Mouse (Mus musculus) CH12.LX (cell line): ENCODE results near the gene Rasl10a. TPM values are rescaled to one million over a fixed set of nuclear protein-coding genes. Genes with fewer than 3 reads are reported as not detected.

Source experiments
- DNase-seq: peaks from one replicate; pipeline ENCODE4 v3.0.0-alpha.2; 2013; ENCODE audit errors: extremely low read depth
- H3K27ac ChIP-seq: 2 replicates; pipeline ENCODE4 v1.5.1; 2012; ENCODE audit warnings: low read depth, mild to moderate bottlenecking, control low read depth, moderate library complexity; ENCODE audit not compliant: insufficient read depth
- H3K27me3 ChIP-seq: replicated peaks from 2 replicates; pipeline ENCODE3; 2012; ENCODE audit warnings: inconsistent platforms
- H3K36me3 ChIP-seq, 2 experiments: replicated peaks in 1 of 2; 2 replicates each; pipeline versions ENCODE3 to v1.6.1; 2012; ENCODE audit warnings: inconsistent platforms in 1 of 2, low read length in 1 of 2, mild to moderate bottlenecking in 1 of 2, mixed read lengths in 1 of 2, moderate library complexity in 1 of 2; ENCODE audit not compliant: control insufficient read depth in 1 of 2, insufficient read depth in 1 of 2
- H3K4me1 ChIP-seq, 2 experiments: 2 replicates each; pipeline ENCODE4 v1.6.1; 2012; ENCODE audit warnings: inconsistent platforms in 1 of 2, moderate library complexity in 1 of 2; ENCODE audit not compliant: insufficient read depth in 2 of 2, control insufficient read depth in 1 of 2
- H3K4me2 ChIP-seq: 2 replicates; pipeline ENCODE4 v1.6.1; 2012; ENCODE audit warnings: low read depth, mild to moderate bottlenecking, control low read depth; ENCODE audit not compliant: poor library complexity, insufficient read depth, severe bottlenecking
- H3K4me3 ChIP-seq, 3 experiments: fragments of 150-350 bp in 1 of 3; sonication (generic) in 1 of 3; replicated peaks in 1 of 3; 2 replicates each; pipeline versions ENCODE3 to v1.5.1; 2011 to 2012; ENCODE audit warnings: low read depth in 2 of 3, low read length in 2 of 3, mild to moderate bottlenecking in 2 of 3, moderate library complexity in 2 of 3, control low read depth in 1 of 3, improper control_type of control experiment in 1 of 3, inconsistent platforms in 1 of 3, mixed read lengths in 1 of 3; ENCODE audit not compliant: poor library complexity in 1 of 3
- H3K79me2 ChIP-seq: replicated peaks from 2 replicates; pipeline ENCODE4 v1.6.1; 2012; ENCODE audit warnings: mild to moderate bottlenecking, moderate library complexity; ENCODE audit not compliant: control insufficient read depth, poor library complexity, insufficient read depth, severe bottlenecking; ENCODE audit errors: extremely low read depth
- H3K9ac ChIP-seq: 2 replicates; pipeline ENCODE4 v1.6.1; 2012; ENCODE audit warnings: low read depth, mild to moderate bottlenecking, control low read depth, moderate library complexity; ENCODE audit not compliant: insufficient read depth
- H3K9me3 ChIP-seq: replicated peaks from 2 replicates; pipeline ENCODE3; 2012; ENCODE audit warnings: low read length, inconsistent platforms, mixed read lengths
- ELF1 ChIP-seq: IDR thresholded peaks from 2 replicates; pipeline ENCODE4 v1.6.1; 2014; ENCODE audit warnings: low read depth, mild to moderate bottlenecking, inconsistent platforms, low read length, improper control_type of control experiment
- HCFC1 ChIP-seq: IDR thresholded peaks from 2 replicates; pipeline ENCODE4 v1.6.1; 2012; ENCODE audit warnings: low read depth, mild to moderate bottlenecking, inconsistent platforms, low read length, improper control_type of control experiment
- JUN ChIP-seq: IDR thresholded peaks from 2 replicates; pipeline ENCODE4 v1.6.1; 2011; ENCODE audit warnings: low read depth, mild to moderate bottlenecking, low read length, improper control_type of control experiment, moderate library complexity; ENCODE audit not compliant: insufficient read depth
- KAT2A ChIP-seq: IDR thresholded peaks from 2 replicates; pipeline ENCODE4 v1.6.1; 2012; ENCODE audit warnings: low read length, improper control_type of control experiment, inconsistent platforms; ENCODE audit not compliant: insufficient replicate concordance
- MAX ChIP-seq: IDR thresholded peaks from 2 replicates; pipeline ENCODE4 v1.6.1; 2011; ENCODE audit warnings: low read length, improper control_type of control experiment
- MAZ ChIP-seq: IDR thresholded peaks from 2 replicates; pipeline ENCODE4 v1.6.1; 2012; ENCODE audit warnings: low read depth, mild to moderate bottlenecking, inconsistent platforms, low read length, improper control_type of control experiment, moderate library complexity
- MEF2A ChIP-seq: IDR thresholded peaks from 2 replicates; pipeline ENCODE4 v1.6.1; 2014; ENCODE audit warnings: low read depth, mild to moderate bottlenecking, inconsistent platforms, low read length, improper control_type of control experiment, borderline replicate concordance
- PAX5 ChIP-seq: IDR thresholded peaks from 2 replicates; pipeline ENCODE4 v1.6.1; 2012; ENCODE audit warnings: low read length, inconsistent platforms, mixed read lengths
- POLR2A ChIP-seq: IDR thresholded peaks from 2 replicates; pipeline ENCODE4 v1.6.1; 2011; ENCODE audit warnings: low read depth, mild to moderate bottlenecking, improper control_type of control experiment, low read length
- POLR2AphosphoS2 ChIP-seq: IDR thresholded peaks from 2 replicates; pipeline ENCODE4 v1.6.1; 2011; ENCODE audit warnings: low read depth, low read length, improper control_type of control experiment
- RAD21 ChIP-seq: IDR thresholded peaks from 2 replicates; pipeline ENCODE4 v1.6.1; 2011; ENCODE audit warnings: low read depth, mild to moderate bottlenecking, low read length, improper control_type of control experiment, moderate library complexity
- SIN3A ChIP-seq: IDR thresholded peaks from 2 replicates; pipeline ENCODE4 v1.6.1; 2012; ENCODE audit warnings: low read length, improper control_type of control experiment, inconsistent platforms
- SMC3 ChIP-seq: IDR thresholded peaks from 2 replicates; pipeline ENCODE4 v1.6.1; 2011; ENCODE audit warnings: low read depth, low read length, improper control_type of control experiment
- TBP ChIP-seq: conservative IDR thresholded peaks from 2 replicates; pipeline ENCODE4 v1.6.1; 2011; ENCODE audit warnings: low read depth, low read length, improper control_type of control experiment
- TCF12 ChIP-seq: IDR thresholded peaks from 2 replicates; pipeline ENCODE4 v1.6.1; 2014; ENCODE audit warnings: low read depth, mild to moderate bottlenecking, inconsistent platforms, low read length, improper control_type of control experiment
- UBTF ChIP-seq: IDR thresholded peaks from 2 replicates; pipeline ENCODE4 v1.6.1; 2012; ENCODE audit warnings: low read depth, mild to moderate bottlenecking, inconsistent platforms, low read length, improper control_type of control experiment, moderate library complexity
- ZKSCAN1 ChIP-seq: IDR thresholded peaks from 2 replicates; pipeline ENCODE4 v1.6.1; 2012; ENCODE audit warnings: low read depth, inconsistent platforms, low read length, improper control_type of control experiment, borderline replicate concordance
- ZMIZ1 ChIP-seq: IDR thresholded peaks from 2 replicates; pipeline ENCODE4 v1.6.1; 2012; ENCODE audit warnings: low read depth, mild to moderate bottlenecking, inconsistent platforms, low read length, improper control_type of control experiment
- dilution Hi-C: fragments of 300-500 bp; cut with MboI; formaldehyde crosslinking; loops from 2 replicates; pipeline ENCODE4 v1.14.3; 2020; ENCODE audit warnings: low sequenced_read_pairs; ENCODE audit not compliant: extremely low pct_unique_long_range_greater_than_20kb, extremely low pct_ligation_motif_present
- in situ Hi-C: fragments of 300-500 bp; cut with MboI; formaldehyde crosslinking; loops from 3 replicates; pipeline ENCODE4 v1.14.3; 2019; ENCODE audit warnings: low sequenced_read_pairs, low pct_ligation_motif_present, low pct_unique_long_range_greater_than_20kb, mixed read lengths
- polyA plus RNA-seq: library from polyadenylated mRNA; unstranded; fragments of >175 nt; gene quantifications from 2 replicates; pipeline ENCODE4 v1.2.1, GENCODE M21; 2012; ENCODE audit warnings: low read depth; ENCODE audit not compliant: insufficient read length
- total RNA-seq, 2 experiments: library from RNA; depleted of rRNA; stranded (reverse); fragments of 300-350 nt in 1 of 2; fragments of >200 nt in 1 of 2; gene quantifications; 2 replicates each; pipeline ENCODE4 v1.2.3; 2012 to 2014

Rasl10a gene
- total and polyA plus RNA-seq, 3 experiments = 3.0 to 7.5 (median 6.5) TPM

GRCm38 (mm10) chr11:5046321-5046926 lies 11.5 kb upstream of the Rasl10a start:
- dilution Hi-C loops = no loop called here
- no peak for DNase-seq
- H3K4me1 ChIP-seq = peaks cover 4 to 16% of the 10 kb centered on the region in 2 experiments; a peak in 3 of 4 replicates
- H3K4me3 ChIP-seq = no peak overlapping the region
- no peak overlapping the region for H3K27ac ChIP-seq
- H3K9ac ChIP-seq = no peak overlapping the region
- in situ Hi-C loops = no loop called here
- H3K4me2 ChIP-seq = no peak overlapping the region
- no peaks in the 10 kb centered on the region for H3K27me3 ChIP-seq
- TF ChIP-seq ZMIZ1 (no peak), HCFC1 (no peak), JUN (no peak), MAZ (no peak), UBTF (no peak), TBP (no peak), ELF1 (no peak), ZKSCAN1 (no peak), TCF12 (no peak)
- H3K79me2 ChIP-seq = no peaks in the 10 kb centered on the region
- peaks cover 14 to 20% of the 10 kb centered on the region in 2 experiments for H3K36me3 ChIP-seq
- no peaks in the 10 kb centered on the region for H3K9me3 ChIP-seq

- H3K79me2 ChIP-seq = no peaks in the 10 kb centered on the region
- H3K4me3 ChIP-seq = no peak overlapping the region
- dilution Hi-C loops (no loop called here), in situ Hi-C loops (no loop called here)
- DNase-seq = no peak
- H3K4me1 ChIP-seq = peaks cover 8 to 29% of the 10 kb centered on the region in 2 experiments
- no peaks in the 10 kb centered on the region for H3K9me3 ChIP-seq
- TF ChIP-seq SIN3A = no peak
- no peak for TF ChIP-seq MAX
- TF ChIP-seq ZMIZ1 = no peak
- TF ChIP-seq PAX5 = no peak
- H3K27me3 ChIP-seq = no peaks in the 10 kb centered on the region
- H3K27ac ChIP-seq = no peak overlapping the region
- H3K36me3 ChIP-seq = no peaks in the 10 kb centered on the region
- no peak overlapping the region for H3K4me2 ChIP-seq
- H3K9ac ChIP-seq = no peak overlapping the region
Observed at GRCm38 (mm10) chr11:5051629-5052028, 6.3 kb upstream of the Rasl10a start.

- no peaks in the 10 kb centered on the region for H3K9me3 ChIP-seq
- H3K4me1 ChIP-seq = peaks cover 11 to 36% of the 10 kb centered on the region in 2 experiments
- no peaks in the 10 kb centered on the region for H3K27me3 ChIP-seq
- no peak overlapping the region for H3K4me3 ChIP-seq
- no peaks in the 10 kb centered on the region for H3K79me2 ChIP-seq
- H3K9ac ChIP-seq = no peak overlapping the region
- dilution Hi-C loops = no loop called here
- no peaks in the 10 kb centered on the region for H3K36me3 ChIP-seq
- no peak for DNase-seq
- no peak overlapping the region for H3K4me2 ChIP-seq
- TF ChIP-seq ZKSCAN1 = no peak
- no peak for TF ChIP-seq POLR2AphosphoS2
- TF ChIP-seq SMC3 = no peak
- no peak for TF ChIP-seq RAD21
- TF ChIP-seq MEF2A = no peak
- no peak for TF ChIP-seq PAX5
- TF ChIP-seq KAT2A = no peak
- no peak for TF ChIP-seq MAZ
- no peak for TF ChIP-seq POLR2A
- TF ChIP-seq, all 38 proteins: peak for 0
- in situ Hi-C loops = no loop called here
- H3K27ac ChIP-seq = no peak overlapping the region
Observed at GRCm38 (mm10) chr11:5052200-5052854, 5.6 kb upstream of the Rasl10a start.
